Mouse (Mus musculus): ENCODE results near the gene Xylb. TPM values are rescaled to one million over a fixed set of nuclear protein-coding genes. Genes with fewer than 3 reads are reported as not detected.

Xylb gene
- total RNA-seq (2022) = under 1 TPM; 0.25 to 0.41 (median 0.39) TPM

- peak; percentile 88 for DNase-seq (ENCODE audit: low spot score)
Measured at GRCm38 (mm10) chr9:119357331-119358057, at the start of gene Xylb. Gene Xylb (plus strand): TSS chr9:119357381.

- no peak for DNase-seq (ENCODE audit: low spot score)
Measured at GRCm38 (mm10) chr9:119309067-119309466, 48.1 kb upstream of the Xylb start.

GRCm38 (mm10) chr9:119313096-119313495 is 44.1 kb upstream of the Xylb start:
- DNase-seq (ENCODE audit: low spot score) = no peak

GRCm38 (mm10) chr9:119318891-119319290 is 38.3 kb upstream of the Xylb start:
- DNase-seq (ENCODE audit: low spot score) = no peak

GRCm38 (mm10) chr9:119320446-119320845 is 36.7 kb upstream of the Xylb start:
- DNase-seq (ENCODE audit: low spot score) = no peak

- DNase-seq (ENCODE audit: low spot score) = no peak
Measured at GRCm38 (mm10) chr9:119320946-119321345, 36.2 kb upstream of the Xylb start.

GRCm38 (mm10) chr9:119321392-119322229 is 35.6 kb upstream of the Xylb start:
- no peak for DNase-seq (ENCODE audit: low spot score)

- DNase-seq (ENCODE audit: low spot score) = peak; percentile 100
Measured at GRCm38 (mm10) chr9:119322289-119323259, 34.6 kb upstream of the Xylb start, which contains the start of gene Oxsr1. Gene Oxsr1 (minus strand): TSS chr9:119322427.

GRCm38 (mm10) chr9:119323260-119323645 is 33.9 kb upstream of the Xylb start:
- DNase-seq (ENCODE audit: low spot score) = no peak

- DNase-seq (ENCODE audit: low spot score) = no peak
Measured at GRCm38 (mm10) chr9:119324130-119324529, 33.1 kb upstream of the Xylb start.

- DNase-seq (ENCODE audit: low spot score) = no peak
Measured at GRCm38 (mm10) chr9:119328488-119328887, 28.7 kb upstream of the Xylb start.

- DNase-seq (ENCODE audit: low spot score) = no peak
Measured at GRCm38 (mm10) chr9:119330186-119330963, 26.8 kb upstream of the Xylb start.

GRCm38 (mm10) chr9:119334324-119334723 is 22.9 kb upstream of the Xylb start:
- peak; percentile 80 for DNase-seq (ENCODE audit: low spot score)

- DNase-seq (ENCODE audit: low spot score) = no peak
Measured at GRCm38 (mm10) chr9:119334834-119335233, 22.3 kb upstream of the Xylb start.

- no peak for DNase-seq (ENCODE audit: low spot score)
Measured at GRCm38 (mm10) chr9:119335571-119335970, 21.6 kb upstream of the Xylb start.

GRCm38 (mm10) chr9:119337842-119338241 is 19.3 kb upstream of the Xylb start:
- DNase-seq (ENCODE audit: low spot score) = no peak

GRCm38 (mm10) chr9:119338350-119338749 is 18.8 kb upstream of the Xylb start:
- DNase-seq (ENCODE audit: low spot score) = no peak

GRCm38 (mm10) chr9:119339106-119339505 is 18.1 kb upstream of the Xylb start:
- DNase-seq (ENCODE audit: low spot score) = no peak

- DNase-seq (ENCODE audit: low spot score) = peak; percentile 85
Measured at GRCm38 (mm10) chr9:119339558-119340211, 17.5 kb upstream of the Xylb start, which contains the start of gene Acaa1a. Gene Acaa1a (plus strand): TSS chr9:119339676.

- DNase-seq (ENCODE audit: low spot score) = no peak
Measured at GRCm38 (mm10) chr9:119340212-119340580, 17.0 kb upstream of the Xylb start.

Data from heart, adult 8-10 months (tissue).